ENCODE assay signal across 12 mouse cellular contexts in genomic region chr7:138863950-138864572, GRCm38 (mm10). TPM values are rescaled to one million over a fixed set of nuclear protein-coding genes. Genes with fewer than 3 reads are reported as not detected.
DNase-seq lines count a peak whose midpoint lies in the region; ATAC-seq lines count a peak whose summit lies in the region.
"Had no signal": no experiment of that assay in that cellular context is flagged by ENCODE, and none has a peak within 500 bp of the region (broad histone marks: within the 10 kb centered on the region; RNA-seq: fewer than 3 reads in every experiment).

No protein-coding gene starts in this region.

- H3K27me3 ChIP-seq in forebrain, embryonic 11.5 days (ENCODE audit: control insufficient read depth, insufficient read depth, low read length): no peaks in the 10 kb centered on the region
- H3K27me3 ChIP-seq in forebrain, embryonic 13.5 days: no peaks in the 10 kb centered on the region
- H3K27me3 ChIP-seq in embryonic facial prominence, embryonic 11.5 days (ENCODE audit: control insufficient read depth, insufficient read depth, low read length): no peaks in the 10 kb centered on the region
- H3K27me3 ChIP-seq in limb, embryonic 13.5 days: no peaks in the 10 kb centered on the region
- H3K27me3 ChIP-seq: Patski had no signal

- WGBS in forebrain, embryonic 11.5 days: 85% methylated on average over 3 of the region's 3 CpGs
- WGBS in forebrain, embryonic 13.5 days: 91% methylated on average over 3 of the region's 3 CpGs
- WGBS in embryonic facial prominence, embryonic 11.5 days: 33% methylated on average over 3 of the region's 3 CpGs
- WGBS in limb, embryonic 13.5 days: 22% methylated on average over 3 of the region's 3 CpGs

- no peak overlapping the region for H3K27ac ChIP-seq in forebrain, embryonic 11.5 days (ENCODE audit: low read depth, low read length)
- H3K27ac ChIP-seq in forebrain, embryonic 13.5 days: no peak overlapping the region
- no peak overlapping the region for H3K27ac ChIP-seq in embryonic facial prominence, embryonic 11.5 days (replicated peaks; ENCODE audit: low read depth, low read length)
- H3K27ac ChIP-seq in limb, embryonic 13.5 days: peak overlapping the region; percentile 48; the same call in 1 of the 2 replicates
- H3K27ac ChIP-seq: macrophage had no signal

- no peaks in the 10 kb centered on the region for H3K9me3 ChIP-seq in forebrain, embryonic 11.5 days (ENCODE audit: control insufficient read depth, low read length)
- H3K9me3 ChIP-seq in forebrain, embryonic 13.5 days (replicated peaks): no peaks in the 10 kb centered on the region
- H3K9me3 ChIP-seq in embryonic facial prominence, embryonic 11.5 days (replicated peaks; ENCODE audit: control insufficient read depth, low read length): no peaks in the 10 kb centered on the region
- no peaks in the 10 kb centered on the region for H3K9me3 ChIP-seq in limb, embryonic 13.5 days

- H3K36me3 ChIP-seq in forebrain, embryonic 11.5 days (ENCODE audit: control insufficient read depth, insufficient read depth, low read length): peaks cover 2% of the 10 kb centered on the region; the same call in 1 of the 2 replicates
- peaks cover 21% of the 10 kb centered on the region for H3K36me3 ChIP-seq in forebrain, embryonic 13.5 days (ENCODE audit: poor library complexity, severe bottlenecking)
- peaks cover 2% of the 10 kb centered on the region; the same call in 1 of the 2 replicates for H3K36me3 ChIP-seq in embryonic facial prominence, embryonic 11.5 days (replicated peaks; ENCODE audit: control insufficient read depth, insufficient read depth, low read depth, low read length)
- H3K36me3 ChIP-seq in limb, embryonic 13.5 days: peaks cover 25% of the 10 kb centered on the region

- H3K4me2 ChIP-seq in forebrain, embryonic 11.5 days (ENCODE audit: low read depth, low read length, severe bottlenecking): no peak overlapping the region
- H3K4me2 ChIP-seq in forebrain, embryonic 13.5 days: no peak overlapping the region
- H3K4me2 ChIP-seq in embryonic facial prominence, embryonic 11.5 days (ENCODE audit: low read depth, low read length): no peak overlapping the region
- H3K4me2 ChIP-seq in limb, embryonic 13.5 days (replicated peaks): no peak overlapping the region

- peak; percentile 47 for DNase-seq in forebrain, embryonic 11.5 days (ENCODE audit: low spot score)
- peak; percentile 39 for DNase-seq in NIH3T3 (ENCODE audit: low read depth)
- DNase-seq in embryonic facial prominence, embryonic 11.5 days (ENCODE audit: low spot score): peak; percentile 77
- no peak for DNase-seq in thymus, postnatal 14 days
- no peak for DNase-seq in lung, postnatal 25 days (ENCODE audit: low spot score)
- DNase-seq: liver, postnatal 0 days; midbrain, embryonic 14.5 days had no signal

- H3K4me3 ChIP-seq in forebrain, embryonic 11.5 days (ENCODE audit: low read depth, low read length): no peak overlapping the region
- no peak overlapping the region for H3K4me3 ChIP-seq in forebrain, embryonic 13.5 days
- no peak overlapping the region for H3K4me3 ChIP-seq in embryonic facial prominence, embryonic 11.5 days (ENCODE audit: low read depth, low read length)
- no peak overlapping the region for H3K4me3 ChIP-seq in limb, embryonic 13.5 days

- no peak overlapping the region for H3K9ac ChIP-seq in forebrain, embryonic 11.5 days (ENCODE audit: low read length)
- no peak overlapping the region for H3K9ac ChIP-seq in forebrain, embryonic 13.5 days
- H3K9ac ChIP-seq in embryonic facial prominence, embryonic 11.5 days (replicated peaks; ENCODE audit: low read length): no peak overlapping the region
- no peak overlapping the region for H3K9ac ChIP-seq in limb, embryonic 13.5 days
- H3K9ac ChIP-seq: liver, postnatal 0 days had no signal

- no peak for ATAC-seq in forebrain, embryonic 11.5 days (replicated peaks; ENCODE audit: low FRiP score)
- no peak for ATAC-seq in forebrain, embryonic 13.5 days
- peak; percentile 44; the same call in 1 of the 2 replicates for ATAC-seq in embryonic facial prominence, embryonic 11.5 days (replicated peaks; ENCODE audit: insufficient number of reproducible peaks, low FRiP score, low TSS enrichment, low read depth)
- peak; percentile 36; the same call in 1 of the 2 replicates for ATAC-seq in limb, embryonic 13.5 days (ENCODE audit: low FRiP score, low read depth)
- ATAC-seq: forebrain, embryonic 16.5 days; liver, postnatal 0 days; Patski had no signal

- no peaks in the 10 kb centered on the region for H3K4me1 ChIP-seq in forebrain, embryonic 11.5 days (replicated peaks; ENCODE audit: control insufficient read depth, insufficient read depth, low read length)
- H3K4me1 ChIP-seq in forebrain, embryonic 13.5 days: no peaks in the 10 kb centered on the region
- no peaks in the 10 kb centered on the region; the same call in 1 of the 2 replicates for H3K4me1 ChIP-seq in embryonic facial prominence, embryonic 11.5 days (ENCODE audit: control insufficient read depth, insufficient read depth, low read length)
- peaks cover 18% of the 10 kb centered on the region for H3K4me1 ChIP-seq in limb, embryonic 13.5 days

RNA-seq across cellular contexts. Expression of gene Mapk1ip1, which starts 18.0 kb away (rescaled TPM):
- polyA plus RNA-seq in forebrain, embryonic 11.5 days (2014; fragmentation: Nextera tagmentation; extraction: Ambion mirVana): 13.0 and 14.7 TPM in 2 replicates
- 22.0 and 24.4 TPM in 2 replicates for polyA plus RNA-seq in forebrain, embryonic 13.5 days (2015; fragmentation: Nextera tagmentation; extraction: Ambion mirVana)
- 12.4 and 13.6 TPM in 2 replicates for polyA plus RNA-seq in embryonic facial prominence, embryonic 11.5 days (2014; fragmentation: Nextera tagmentation; extraction: Ambion mirVana)
- 14.3 TPM in 2 replicates for polyA plus RNA-seq in limb, embryonic 13.5 days (2015; fragmentation: Nextera tagmentation; extraction: Ambion mirVana)

RNA-seq across cellular contexts. Expression of gene Ppp2r2d, which starts 18.2 kb away (rescaled TPM):
- polyA plus RNA-seq in forebrain, embryonic 11.5 days (2014; fragmentation: Nextera tagmentation; extraction: Ambion mirVana): 72.9 and 73.9 TPM in 2 replicates
- polyA plus RNA-seq in forebrain, embryonic 13.5 days (2015; fragmentation: Nextera tagmentation; extraction: Ambion mirVana): 45.1 and 49.7 TPM in 2 replicates
- 64.5 and 72.0 TPM in 2 replicates for polyA plus RNA-seq in embryonic facial prominence, embryonic 11.5 days (2014; fragmentation: Nextera tagmentation; extraction: Ambion mirVana)
- polyA plus RNA-seq in limb, embryonic 13.5 days (2015; fragmentation: Nextera tagmentation; extraction: Ambion mirVana): 39.7 and 48.1 TPM in 2 replicates

RNA-seq across cellular contexts. Expression of gene Bnip3, which starts 45.3 kb away (rescaled TPM):
- 85.4 and 96.4 TPM in 2 replicates for polyA plus RNA-seq in forebrain, embryonic 11.5 days (2014; fragmentation: Nextera tagmentation; extraction: Ambion mirVana)
- 58.1 and 61.1 TPM in 2 replicates for polyA plus RNA-seq in forebrain, embryonic 13.5 days (2015; fragmentation: Nextera tagmentation; extraction: Ambion mirVana)
- 110 and 111 TPM in 2 replicates for polyA plus RNA-seq in embryonic facial prominence, embryonic 11.5 days (2014; fragmentation: Nextera tagmentation; extraction: Ambion mirVana)
- 133 and 134 TPM in 2 replicates for polyA plus RNA-seq in limb, embryonic 13.5 days (2015; fragmentation: Nextera tagmentation; extraction: Ambion mirVana)

Comparison
In these comparisons a context has a peak if more than half of its experiments do, and no peak if none do; other contexts are left out.
1. ATAC-seq: peak in embryonic facial prominence, embryonic 11.5 days (single experiment) and limb, embryonic 13.5 days (single experiment); none in forebrain, embryonic 11.5 days (single experiment) and forebrain, embryonic 13.5 days (single experiment).
2. DNase-seq: peak in forebrain, embryonic 11.5 days (single experiment), NIH3T3 (single experiment) and embryonic facial prominence, embryonic 11.5 days (single experiment); none in thymus, postnatal 14 days (single experiment) and lung, postnatal 25 days (single experiment).